11 mouse cellular contexts compared by ENCODE assay signal in genomic region chr9:118988787-118989580, GRCm38 (mm10).
DNase-seq lines count a peak whose midpoint lies in the region; ATAC-seq lines count a peak whose summit lies in the region.
"Had no signal": no experiment of that assay in that cellular context is flagged by ENCODE, and none has a peak within 500 bp of the region (broad histone marks: within the 10 kb centered on the region; RNA-seq: fewer than 3 reads in every experiment).

No protein-coding gene starts in this region.

- no peak overlapping the region for H3K4me2 ChIP-seq in kidney, embryonic 16.5 days (replicated peaks; ENCODE audit: low read depth, low read length)
- H3K4me2 ChIP-seq in embryonic facial prominence, embryonic 11.5 days (ENCODE audit: low read depth, low read length): no peak overlapping the region
- no peak overlapping the region; the same call in 1 of the 2 replicates for H3K4me2 ChIP-seq in hindbrain, embryonic 12.5 days (replicated peaks)
- no peak overlapping the region for H3K4me2 ChIP-seq in midbrain, embryonic 15.5 days

- 86% methylated on average over 11 of the region's 11 CpGs for WGBS in kidney, embryonic 16.5 days
- 73% methylated on average over 11 of the region's 11 CpGs for WGBS in embryonic facial prominence, embryonic 11.5 days
- 68% methylated on average over 11 of the region's 11 CpGs for WGBS in hindbrain, embryonic 12.5 days
- 64% methylated on average over 11 of the region's 11 CpGs for WGBS in midbrain, embryonic 15.5 days

- H3K4me3 ChIP-seq in kidney, embryonic 16.5 days (ENCODE audit: low read length): no peak overlapping the region
- H3K4me3 ChIP-seq in embryonic facial prominence, embryonic 11.5 days (ENCODE audit: low read depth, low read length): no peak overlapping the region
- H3K4me3 ChIP-seq in hindbrain, embryonic 12.5 days: no peak overlapping the region
- H3K4me3 ChIP-seq in midbrain, embryonic 15.5 days: no peak overlapping the region

- H3K27me3 ChIP-seq in kidney, embryonic 16.5 days (ENCODE audit: insufficient read depth, low read length): no peaks in the 10 kb centered on the region
- H3K27me3 ChIP-seq in embryonic facial prominence, embryonic 11.5 days (ENCODE audit: control insufficient read depth, insufficient read depth, low read length): no peaks in the 10 kb centered on the region
- no peaks in the 10 kb centered on the region for H3K27me3 ChIP-seq in hindbrain, embryonic 12.5 days
- H3K27me3 ChIP-seq in midbrain, embryonic 15.5 days (replicated peaks): no peaks in the 10 kb centered on the region

- no peak overlapping the region for H3K9ac ChIP-seq in kidney, embryonic 16.5 days (replicated peaks; ENCODE audit: low read length)
- no peak overlapping the region for H3K9ac ChIP-seq in embryonic facial prominence, embryonic 11.5 days (replicated peaks; ENCODE audit: low read length)
- H3K9ac ChIP-seq in hindbrain, embryonic 12.5 days: no peak overlapping the region
- H3K9ac ChIP-seq in midbrain, embryonic 15.5 days: no peak overlapping the region

- H3K36me3 ChIP-seq in kidney, embryonic 16.5 days (ENCODE audit: insufficient read depth, low read length): no peaks in the 10 kb centered on the region
- no peaks in the 10 kb centered on the region for H3K36me3 ChIP-seq in embryonic facial prominence, embryonic 11.5 days (replicated peaks; ENCODE audit: control insufficient read depth, insufficient read depth, low read depth, low read length)
- H3K36me3 ChIP-seq in hindbrain, embryonic 12.5 days: no peaks in the 10 kb centered on the region
- H3K36me3 ChIP-seq in midbrain, embryonic 15.5 days (replicated peaks): no peaks in the 10 kb centered on the region

- peak; percentile 12; the same call in 1 of the 2 replicates for ATAC-seq in kidney, embryonic 16.5 days (ENCODE audit: low FRiP score, low TSS enrichment)
- ATAC-seq in embryonic facial prominence, embryonic 11.5 days (replicated peaks; ENCODE audit: insufficient number of reproducible peaks, low FRiP score, low TSS enrichment, low read depth): peak; percentile 63; the same call in 1 of the 2 replicates
- peak; percentile 78 for ATAC-seq in hindbrain, embryonic 12.5 days (ENCODE audit: low FRiP score)
- peak; percentile 77; the same call in 1 of the 2 replicates for ATAC-seq in midbrain, embryonic 15.5 days (replicated peaks)
- ATAC-seq in frontal cortex, adult (ENCODE audit: low TSS enrichment): no peak

- peak overlapping the region; percentile 27; the same call in 1 of the 2 replicates for H3K27ac ChIP-seq in kidney, embryonic 16.5 days (ENCODE audit: low read length)
- no peak overlapping the region for H3K27ac ChIP-seq in embryonic facial prominence, embryonic 11.5 days (replicated peaks; ENCODE audit: low read depth, low read length)
- H3K27ac ChIP-seq in hindbrain, embryonic 12.5 days: peak overlapping the region; percentile 17; the same call in 1 of the 2 replicates
- no peak overlapping the region for H3K27ac ChIP-seq in midbrain, embryonic 15.5 days
- H3K27ac ChIP-seq: kidney, postnatal 0 days had no signal

- no peaks in the 10 kb centered on the region for H3K9me3 ChIP-seq in kidney, embryonic 16.5 days (ENCODE audit: low read length)
- no peaks in the 10 kb centered on the region for H3K9me3 ChIP-seq in embryonic facial prominence, embryonic 11.5 days (replicated peaks; ENCODE audit: control insufficient read depth, low read length)
- no peaks in the 10 kb centered on the region for H3K9me3 ChIP-seq in hindbrain, embryonic 12.5 days (replicated peaks)
- no peaks in the 10 kb centered on the region for H3K9me3 ChIP-seq in midbrain, embryonic 15.5 days

- no peak for DNase-seq in kidney, postnatal 4 days
- DNase-seq in embryonic facial prominence, embryonic 11.5 days (ENCODE audit: low spot score): no peak
- no peak for DNase-seq in frontal cortex, postnatal 10 days (ENCODE audit: low spot score in 2 of 2)
- no peak for DNase-seq in thymus, postnatal 0 days (ENCODE audit: low spot score)
- DNase-seq: B cell, adult 2 months; thymus, adult 2 months had no signal

- H3K4me1 ChIP-seq in kidney, embryonic 16.5 days (ENCODE audit: insufficient read depth, low read length): peaks cover 61% of the 10 kb centered on the region
- no peaks in the 10 kb centered on the region; the same call in 1 of the 2 replicates for H3K4me1 ChIP-seq in embryonic facial prominence, embryonic 11.5 days (ENCODE audit: control insufficient read depth, insufficient read depth, low read length)
- H3K4me1 ChIP-seq in hindbrain, embryonic 12.5 days: peaks cover 50% of the 10 kb centered on the region
- peaks cover 6% of the 10 kb centered on the region for H3K4me1 ChIP-seq in midbrain, embryonic 15.5 days

Comparison
In these comparisons a context has a peak if more than half of its experiments do, and no peak if none do; other contexts are left out.
1. H3K27ac ChIP-seq: peak in kidney, embryonic 16.5 days (single experiment) and hindbrain, embryonic 12.5 days (single experiment); none in embryonic facial prominence, embryonic 11.5 days (single experiment) and midbrain, embryonic 15.5 days (single experiment).